Mouse (Mus musculus) cerebellum, postnatal 4 days (tissue): ENCODE data around the gene Tulp4.

ENCODE experiments used
- DNase-seq, 2 experiments: peaks; one replicate each; pipeline ENCODE4 v3.0.0; 2022; ENCODE audit warnings: low spot score in 2 of 2, mixed read lengths in 1 of 2

The Tulp4 gene

GRCm38 (mm10) chr17:6123776-6124175, 17.5 kb downstream of the Tulp4 start:
- no peak for DNase-seq

GRCm38 (mm10) chr17:6125441-6125840, 19.2 kb downstream of the Tulp4 start:
- no peak for DNase-seq

DNA sequence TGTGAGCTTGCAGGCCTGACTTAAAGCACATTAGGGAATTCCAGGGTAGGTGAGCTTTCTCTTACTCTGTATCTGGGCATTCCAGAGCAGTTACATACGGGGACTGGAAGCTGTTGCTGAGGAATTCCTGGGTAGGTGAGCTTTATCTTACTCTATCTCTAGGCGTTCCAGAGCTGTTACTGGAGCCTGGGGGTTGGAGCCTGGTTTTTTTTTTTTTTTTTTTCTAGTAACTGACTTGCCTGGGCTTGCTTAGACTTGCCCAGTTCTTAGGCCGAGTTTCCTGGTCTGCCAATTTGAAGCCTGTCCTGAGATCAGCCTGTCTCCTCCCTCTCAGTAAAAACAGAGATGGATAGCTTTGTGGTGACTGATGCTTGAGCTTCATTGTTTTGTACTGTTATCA, 21.8 kb downstream of the Tulp4 start:
- no peak for DNase-seq

GRCm38 (mm10) chr17:6129361-6129760, 23.1 kb downstream of the Tulp4 start:
- peak in 1 of 2 experiments; percentile 69 for DNase-seq

DNA sequence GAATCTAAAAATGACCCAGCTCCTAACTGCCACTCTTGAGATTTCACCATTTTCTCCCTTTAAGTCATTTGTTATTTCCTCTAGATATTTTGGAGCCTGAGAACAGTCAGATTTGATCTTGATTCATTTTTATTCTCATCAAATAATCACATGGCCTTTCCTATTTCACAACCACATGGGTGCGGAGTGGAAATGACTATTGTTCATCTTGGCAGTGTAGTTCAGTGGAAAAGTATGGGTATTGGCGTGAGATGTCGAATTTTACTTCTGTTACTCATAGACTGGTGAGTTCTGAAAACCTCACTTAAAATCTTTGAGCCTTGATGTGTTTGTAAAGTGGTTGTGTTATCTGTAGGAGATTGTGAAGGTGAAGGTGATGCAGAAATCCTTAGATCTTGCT, 24.8 kb downstream of the Tulp4 start:
- DNase-seq = no peak

GRCm38 (mm10) chr17:6140875-6141274, 34.6 kb downstream of the Tulp4 start:
- DNase-seq = no peak

- DNase-seq = no peak
These were observed 35.1 kb downstream of the Tulp4 start for GRCm38 (mm10) chr17:6141344-6141743.

- DNase-seq = no peak
These were observed 39.0 kb downstream of the Tulp4 start for GRCm38 (mm10) chr17:6145244-6145643.

GRCm38 (mm10) chr17:6152941-6153340, 46.7 kb downstream of the Tulp4 start:
- no peak for DNase-seq

DNA sequence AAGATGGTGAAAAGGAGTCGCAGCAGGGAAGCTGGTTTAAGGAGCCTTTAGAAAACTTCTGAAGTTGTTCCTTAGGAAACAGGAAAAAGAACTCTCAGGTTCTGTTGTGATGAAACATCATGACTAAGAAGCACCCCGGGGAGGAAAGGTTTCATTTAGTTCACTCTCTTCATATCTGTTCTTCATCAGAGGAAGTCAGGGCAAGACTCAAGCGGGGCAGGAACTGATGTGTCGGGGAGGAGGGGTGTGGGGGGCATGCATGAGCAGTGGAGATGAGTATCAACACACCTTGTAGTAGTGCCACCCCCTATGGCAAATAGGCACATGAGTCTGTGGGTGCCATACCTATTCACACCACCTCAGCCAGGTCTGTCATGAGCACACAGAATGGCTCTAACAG, 47.3 kb downstream of the Tulp4 start:
- no peak for DNase-seq

GRCm38 (mm10) chr17:6154366-6154765, 48.1 kb downstream of the Tulp4 start:
- DNase-seq = no peak

- no peak for DNase-seq
These were observed 54.3 kb downstream of the Tulp4 start for GRCm38 (mm10) chr17:6160495-6160894.

DNA sequence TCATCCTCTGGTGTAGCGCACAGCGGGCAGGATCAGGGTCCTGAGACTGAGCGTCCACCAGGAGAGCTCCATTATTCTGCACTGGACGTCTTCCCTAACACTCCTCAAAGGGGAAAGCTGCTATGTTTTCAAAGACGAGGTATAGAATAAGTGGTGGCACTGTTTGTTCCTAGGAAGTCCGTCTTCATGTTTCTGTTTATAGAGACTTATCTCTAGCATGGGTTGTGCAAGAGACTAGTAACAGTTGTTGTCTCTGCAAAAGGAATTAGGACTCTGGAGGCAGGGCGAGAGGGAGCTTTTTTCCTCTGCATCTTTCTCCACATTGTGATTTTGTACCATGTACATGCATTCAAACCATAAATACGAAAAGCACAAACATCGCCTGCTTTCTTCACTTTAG, 55.7 kb downstream of the Tulp4 start:
- DNase-seq = no peak

- DNase-seq = no peak
These were observed 56.5 kb downstream of the Tulp4 start for GRCm38 (mm10) chr17:6162761-6163160.

DNA sequence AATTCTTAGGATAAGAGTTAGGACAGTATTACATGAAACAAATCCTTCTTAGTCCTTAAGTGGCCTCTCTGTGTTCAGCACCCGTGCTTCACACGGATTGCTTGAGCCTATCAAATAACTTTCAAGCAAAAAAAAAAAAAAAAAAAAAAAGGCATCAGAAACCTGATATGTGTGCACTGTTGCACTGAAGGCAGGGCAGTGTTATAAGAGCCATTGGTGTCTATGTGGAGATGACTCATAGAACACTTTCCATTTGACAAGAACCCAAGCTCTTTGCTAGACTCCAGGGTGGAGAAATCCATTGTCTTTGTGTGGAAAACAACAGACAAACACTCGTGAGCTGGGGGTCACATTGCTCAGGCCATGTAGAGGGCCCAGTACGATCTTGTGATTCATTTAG, 58.7 kb downstream of the Tulp4 start:
- no peak for DNase-seq

GRCm38 (mm10) chr17:6172440-6172839, 66.2 kb downstream of the Tulp4 start:
- DNase-seq = no peak

DNA sequence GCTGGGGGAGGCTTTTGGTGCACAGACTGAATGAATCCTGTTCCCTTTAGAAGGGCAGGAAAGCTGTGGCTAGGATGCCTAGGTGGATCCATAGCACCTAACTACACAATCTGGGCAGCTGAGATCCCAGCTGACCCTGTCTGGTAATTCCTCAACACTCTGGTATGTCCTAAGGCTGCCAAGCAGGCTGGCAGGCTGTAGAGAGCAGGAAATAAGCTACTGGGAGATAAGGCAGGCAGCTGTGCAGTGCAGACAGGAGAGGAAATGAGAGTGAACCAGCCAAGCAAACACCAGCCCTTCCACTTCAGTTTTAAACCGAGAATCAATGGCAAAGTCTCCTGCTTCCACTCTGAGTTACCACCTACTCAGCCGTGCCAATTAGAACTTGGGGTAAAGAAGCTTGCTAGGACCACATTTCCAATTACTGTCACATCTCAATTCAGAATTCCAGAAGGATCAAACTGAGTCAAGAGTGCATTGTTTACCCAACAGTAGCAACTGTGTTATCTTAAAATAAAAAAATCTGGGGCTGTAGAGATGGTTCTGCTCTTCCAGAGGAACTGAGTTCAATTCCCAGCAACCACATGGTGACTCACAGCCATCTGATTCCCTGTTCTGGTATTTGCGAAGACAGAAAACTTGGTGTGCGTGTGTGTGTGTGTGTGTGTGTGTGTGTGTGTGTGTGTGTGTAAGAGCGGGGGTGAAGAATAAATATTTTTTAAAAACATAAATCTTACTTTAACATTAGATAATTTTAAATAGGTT, 66.9 kb downstream of the Tulp4 start:
- DNase-seq = no peak

GRCm38 (mm10) chr17:6174574-6174973, 68.3 kb downstream of the Tulp4 start:
- no peak for DNase-seq

DNA sequence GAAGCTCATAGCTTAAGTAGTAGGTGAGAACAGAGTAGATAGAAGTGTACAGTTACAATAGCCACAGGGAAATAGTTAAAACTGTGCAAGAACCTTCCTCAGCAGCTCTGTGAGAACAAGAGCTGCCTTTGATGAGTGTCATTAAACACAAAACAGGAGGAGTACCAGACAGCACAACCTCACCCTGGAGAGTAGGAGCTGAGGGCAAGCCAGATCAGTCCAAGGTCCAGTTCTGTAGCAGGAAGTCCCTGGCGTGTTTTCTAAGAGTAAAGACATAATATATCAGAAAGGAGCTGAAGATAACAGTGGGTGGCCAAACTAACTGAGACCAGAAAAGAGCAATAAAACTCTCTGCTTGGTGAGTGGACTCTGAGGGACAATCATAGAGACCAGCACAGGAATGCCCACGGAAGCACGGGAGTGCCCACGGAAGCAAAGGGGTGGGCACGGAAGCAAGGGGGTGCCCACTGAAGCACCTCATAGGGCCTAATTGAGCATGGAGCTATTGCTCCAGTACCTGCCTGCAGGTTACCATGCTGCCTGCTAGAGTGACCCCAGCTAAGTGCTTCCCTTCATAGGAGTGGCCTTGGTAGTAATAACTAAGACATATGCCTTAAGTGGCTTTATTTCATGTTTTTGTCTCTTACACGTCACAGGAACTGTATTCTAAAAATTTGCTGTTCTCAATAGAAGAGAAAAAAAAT, 72.5 kb downstream of the Tulp4 start:
- no peak for DNase-seq

- DNase-seq = no peak
These were observed 73.2 kb downstream of the Tulp4 start for GRCm38 (mm10) chr17:6179389-6179788.

GRCm38 (mm10) chr17:6180421-6180820, 74.2 kb downstream of the Tulp4 start:
- no peak for DNase-seq

DNA sequence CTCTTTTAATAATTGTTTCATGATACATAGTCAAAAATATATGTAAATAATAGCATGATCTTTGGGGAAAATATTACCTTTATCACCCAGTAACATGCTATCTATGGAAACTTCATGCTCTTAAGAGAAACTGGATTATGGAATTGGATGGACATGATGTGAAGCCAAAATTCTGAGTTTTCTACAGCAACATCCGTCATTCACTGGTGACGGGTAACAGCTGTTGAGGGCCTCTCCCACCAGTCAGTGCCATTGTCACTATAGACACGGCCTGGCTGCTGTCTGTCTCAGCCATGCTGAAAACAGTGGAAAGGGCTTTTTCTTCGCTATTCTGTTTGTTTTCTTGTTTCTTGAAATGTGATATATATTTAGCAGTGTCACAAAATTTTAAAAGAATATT, 76.5 kb downstream of the Tulp4 start:
- no peak for DNase-seq

- DNase-seq = no peak
These were observed 80.4 kb downstream of the Tulp4 start for GRCm38 (mm10) chr17:6186651-6187050.
